Mouse (Mus musculus): ENCODE measurements at regions not wholly inside any gene's neighbourhood (a gene's known extent, or its start where the extent isn't known, plus 50 kb on each side); places are given as distances from the start of the nearest gene placed in this dataset.
"Not testable (repeated sequence)": the region's sequence is repeated elsewhere in the genome, so short reads cannot be mapped to it uniquely, and the experiment has no call there.

GRCm38 (mm10) chr12:45287759-45288158 lies 213.2 kb upstream of the Stxbp6 start:
- no peak for DNase-seq (ENCODE audit: low spot score)

DNA sequence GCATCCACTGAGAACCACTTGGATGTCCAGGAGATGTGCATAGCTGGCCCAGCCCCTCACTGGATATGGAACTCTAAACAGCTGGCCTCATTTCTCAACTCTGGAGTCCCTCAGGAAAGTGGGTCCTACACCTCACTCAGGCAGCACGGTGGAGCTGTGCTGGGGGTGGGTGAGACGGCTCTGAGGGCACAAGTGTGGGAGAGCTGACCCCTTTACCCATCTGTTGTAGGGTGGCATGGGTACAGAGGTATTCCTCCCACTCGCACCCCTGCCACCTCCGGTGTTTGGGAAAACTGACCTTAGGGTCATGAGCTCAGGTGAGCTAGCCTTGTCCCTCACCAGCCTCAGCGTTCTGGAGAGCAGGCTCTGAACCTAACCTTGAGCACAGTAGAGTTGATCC lies 181.8 kb upstream of the Stxbp6 start:
- no peak for DNase-seq (ENCODE audit: low spot score)

- no peak for DNase-seq (ENCODE audit: low spot score)
These were observed 136.6 kb upstream of the Stxbp6 start for GRCm38 (mm10) chr12:45211131-45211530.

DNA sequence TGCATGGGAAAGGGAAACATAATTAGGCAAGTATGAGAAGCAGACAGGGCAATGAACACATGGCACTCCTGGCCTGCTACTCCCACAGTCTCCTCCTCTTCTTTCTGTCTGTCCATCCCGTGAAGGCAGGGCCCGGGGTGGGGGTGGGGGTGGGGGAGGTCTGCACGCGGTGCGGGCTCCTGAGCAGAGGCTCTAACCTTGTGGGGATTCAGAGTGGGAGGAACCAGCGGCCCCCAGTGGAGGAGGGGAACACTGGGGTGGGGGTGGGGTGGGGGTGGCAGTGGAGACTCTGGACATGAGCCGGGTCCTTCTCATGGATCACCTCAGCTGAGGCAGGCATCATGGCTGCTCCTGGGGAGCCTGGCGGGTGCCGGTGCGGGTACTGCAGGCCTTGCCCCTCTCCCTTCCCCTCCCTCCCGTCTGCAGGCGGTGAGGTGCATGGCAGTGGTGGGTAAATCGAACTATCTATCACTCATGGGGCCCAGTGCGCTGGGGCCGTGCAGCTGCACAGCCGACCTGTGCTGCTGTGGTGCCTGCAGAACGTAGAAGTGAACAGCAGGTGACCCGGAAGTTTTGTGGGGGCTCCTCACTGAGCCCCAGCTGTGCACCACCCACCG lies 120.9 kb upstream of the Stxbp6 start:
- no peak for DNase-seq (ENCODE audit: low spot score)

- peak; percentile 14 for DNase-seq (ENCODE audit: low spot score)
These were observed 112.6 kb upstream of the Stxbp6 start for GRCm38 (mm10) chr12:45187149-45187548.

GRCm38 (mm10) chr12:45184510-45184909 lies 110.0 kb upstream of the Stxbp6 start:
- no peak for DNase-seq (ENCODE audit: low spot score)

GRCm38 (mm10) chr12:45177454-45177853 lies 102.9 kb upstream of the Stxbp6 start:
- DNase-seq (ENCODE audit: low spot score) = no peak

- DNase-seq (ENCODE audit: low spot score) = not testable (repeated sequence)
These were observed 100.8 kb upstream of the Stxbp6 start for GRCm38 (mm10) chr12:45175259-45175658.

GRCm38 (mm10) chr12:45171927-45172642 lies 97.6 kb upstream of the Stxbp6 start:
- no peak for DNase-seq (ENCODE audit: low spot score)

DNA sequence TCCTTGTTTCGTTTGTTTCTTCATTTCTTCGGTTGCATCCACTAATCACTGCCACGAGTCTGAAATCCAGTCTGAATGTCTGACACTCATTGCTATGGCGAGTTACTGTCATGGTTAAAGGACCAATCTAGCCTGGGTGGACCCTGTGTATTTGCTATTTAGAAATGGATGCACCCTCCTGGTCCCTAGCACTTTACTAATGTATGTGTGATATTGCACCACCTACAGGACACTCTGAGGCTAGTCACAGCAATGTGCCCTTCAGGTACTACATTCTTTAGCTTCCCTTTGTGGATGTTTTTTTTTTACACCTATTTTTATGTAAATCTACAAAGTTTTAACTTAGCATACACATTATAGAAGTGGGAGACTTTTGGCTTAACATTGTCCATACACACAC lies 87.5 kb upstream of the Stxbp6 start:
- DNase-seq (ENCODE audit: low spot score) = no peak

DNA sequence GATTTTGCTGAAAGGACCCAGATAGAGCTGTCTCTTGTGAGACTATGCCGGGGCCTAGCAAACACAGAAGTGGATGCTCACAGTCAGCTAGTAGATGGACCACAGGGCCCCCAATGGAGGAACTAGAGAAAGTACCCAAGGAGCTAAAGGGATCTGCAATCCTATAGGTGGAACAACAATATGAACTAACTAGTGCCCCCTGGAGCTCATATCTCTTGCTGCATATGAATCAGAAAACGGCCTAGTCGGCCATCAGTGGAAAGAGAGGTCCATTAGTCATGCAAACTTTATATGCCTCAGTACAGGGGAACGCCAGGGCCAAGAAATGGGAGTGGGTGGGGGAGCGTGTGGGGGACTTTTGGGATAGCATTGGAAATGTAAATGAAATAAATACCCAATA lies 87.1 kb upstream of the Stxbp6 start:
- not testable (repeated sequence) for DNase-seq (ENCODE audit: low spot score)

GRCm38 (mm10) chr12:45158986-45159385 lies 84.5 kb upstream of the Stxbp6 start:
- no peak for DNase-seq (ENCODE audit: low spot score)

GRCm38 (mm10) chr12:45137438-45138018 lies 63.0 kb upstream of the Stxbp6 start:
- no peak for DNase-seq (ENCODE audit: low spot score)

- no peak for DNase-seq (ENCODE audit: low spot score)
These were observed 58.9 kb upstream of the Stxbp6 start for GRCm38 (mm10) chr12:45133415-45133814.

- DNase-seq (ENCODE audit: low spot score) = no peak
These were observed 56.6 kb upstream of the Stxbp6 start for GRCm38 (mm10) chr12:45131139-45131538.

DNA sequence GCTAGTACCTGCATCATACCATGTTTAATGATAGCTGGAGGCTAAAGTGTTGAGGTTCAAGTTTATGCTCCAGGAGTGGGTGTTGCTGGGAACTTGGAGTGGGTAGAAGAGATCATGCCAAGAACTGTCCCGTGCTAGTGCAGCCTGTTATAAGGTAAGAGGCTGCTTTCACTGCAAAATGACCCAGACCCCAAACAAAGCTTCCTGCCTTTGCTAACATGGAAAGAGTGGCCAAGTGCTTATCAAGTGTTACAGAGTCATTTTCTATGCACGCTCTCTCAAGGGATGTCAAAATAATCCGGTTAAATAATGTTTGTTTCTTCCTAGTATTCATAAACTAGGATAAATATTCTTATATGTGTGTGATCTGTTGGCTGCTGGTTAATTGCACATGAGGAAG lies 51.4 kb upstream of the Stxbp6 start:
- no peak for DNase-seq (ENCODE audit: low spot score)

Data from MN1 (cell line).